Mouse (Mus musculus): ENCODE measurements around the gene Sos1. TPM values are rescaled to one million over a fixed set of nuclear protein-coding genes. Genes with fewer than 3 reads are reported as not detected.

The Sos1 gene
- 10 to 100 TPM; 36.5 to 36.6 TPM for total RNA-seq (2021)

DNA sequence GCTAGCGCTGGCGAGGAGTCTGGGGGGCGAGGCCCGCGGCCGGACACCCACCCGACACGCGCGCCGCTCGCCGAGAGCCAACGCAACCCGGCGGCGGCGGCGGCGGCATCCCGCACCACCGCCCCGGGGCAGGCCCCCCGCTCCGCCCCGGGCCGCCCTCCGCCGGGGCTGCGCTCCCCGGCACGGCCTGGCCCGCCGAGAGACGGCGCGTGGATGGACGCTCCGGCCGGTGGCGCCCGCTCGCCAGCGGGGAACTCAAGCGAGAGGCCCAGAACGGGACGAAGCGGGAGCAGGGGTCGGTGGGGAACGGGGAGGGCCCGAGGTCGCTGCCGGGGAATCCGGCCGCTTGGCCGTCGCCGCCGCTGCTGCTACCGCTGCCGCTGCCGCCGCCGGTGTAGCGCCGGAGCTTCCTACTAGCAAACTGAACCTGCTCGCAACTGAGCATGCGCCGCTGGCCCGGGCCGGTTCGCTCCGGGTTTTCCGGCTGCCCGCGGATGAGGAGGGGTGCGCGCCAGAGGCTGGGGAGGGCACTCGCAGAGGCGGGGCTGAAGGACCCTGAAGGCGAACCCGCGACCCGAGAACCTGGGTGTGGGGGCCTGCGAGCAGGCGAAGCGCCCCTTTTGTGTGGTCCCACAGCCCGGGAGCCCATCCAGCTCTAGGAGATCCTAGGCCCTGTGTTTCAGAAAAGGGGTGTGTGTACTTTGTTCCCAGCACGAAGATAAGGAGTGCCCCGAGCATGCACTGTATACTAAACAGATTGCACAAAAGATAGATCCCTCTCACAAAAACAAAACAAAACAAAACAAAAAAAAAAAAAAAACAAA is at the start of gene Sos1:
Gene Sos1, minus strand, starts transcription at position 423 of the 824 bp plus-strand sequence.
- peak; percentile 96 to 98 for DNase-seq

DNA sequence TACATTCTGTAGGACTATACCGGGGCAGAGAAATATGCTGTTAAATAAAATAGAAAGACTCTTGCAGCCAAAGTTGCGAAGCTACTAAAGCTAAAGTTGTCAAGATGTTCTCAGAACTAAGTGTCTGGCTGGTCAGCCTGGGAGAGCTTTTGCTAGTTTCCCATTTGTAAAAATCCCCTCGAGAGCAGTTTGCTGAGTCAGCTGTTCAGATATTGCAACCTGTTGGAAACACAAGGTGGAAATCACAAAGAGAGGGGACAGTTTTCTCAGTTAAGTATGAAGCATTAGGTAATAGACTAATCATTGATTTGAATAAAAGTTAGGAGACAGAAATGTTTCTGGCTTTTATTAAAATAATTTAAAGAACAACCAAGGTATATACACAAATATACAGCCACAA is 43.0 kb upstream of the Sos1 start:
- DNase-seq: no peak

DNA sequence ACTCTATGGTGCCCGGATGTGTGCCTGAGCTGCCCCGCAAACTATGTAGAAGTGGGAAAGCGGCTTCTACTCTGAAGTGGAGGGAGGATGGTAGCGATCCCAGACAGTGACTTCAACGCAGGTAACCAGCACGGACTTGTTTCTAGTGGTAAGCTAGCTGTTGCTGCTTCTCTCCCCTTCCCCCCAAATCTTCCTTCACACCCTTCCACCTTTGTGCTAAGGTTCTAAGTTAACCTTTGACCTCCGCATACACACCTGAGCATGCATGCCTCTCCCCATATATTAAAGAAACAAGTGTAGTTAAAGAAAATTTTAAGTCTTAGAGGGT is 41.9 kb upstream of the Sos1 start:
- DNase-seq: no peak

DNA sequence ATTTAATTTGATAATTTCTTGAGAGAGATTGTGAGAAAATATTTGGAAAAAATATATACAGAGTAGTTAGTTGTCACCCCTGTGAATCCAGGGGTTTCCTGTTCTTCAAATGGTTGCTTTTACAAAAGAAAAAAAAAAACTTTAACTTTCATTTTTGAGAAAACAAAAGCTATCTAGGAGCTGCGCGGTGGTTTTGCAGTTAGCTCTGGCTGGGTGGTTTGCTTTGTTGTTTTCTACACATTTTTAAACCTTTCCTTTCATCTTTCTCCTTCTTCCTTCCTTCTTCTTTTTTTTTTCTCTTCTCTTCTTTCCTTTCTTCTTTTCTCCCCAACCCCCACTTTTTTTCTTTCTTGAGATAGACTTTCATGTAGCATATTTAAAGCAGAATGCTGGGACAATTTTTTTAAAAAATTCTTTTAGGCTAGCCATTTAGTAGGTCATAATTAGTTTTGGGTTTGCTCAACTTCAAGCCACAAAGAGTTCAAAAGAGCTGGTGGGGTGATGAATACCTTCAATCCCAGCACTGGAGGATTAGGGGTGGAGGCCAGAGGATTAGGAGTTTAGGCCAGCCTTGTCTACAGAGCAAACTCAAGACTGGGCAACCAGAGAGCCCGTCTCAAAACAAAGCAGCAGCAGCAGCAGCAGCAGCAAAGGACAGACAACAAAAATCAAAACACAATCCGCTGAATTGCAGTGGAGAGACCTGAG is 41.4 kb upstream of the Sos1 start:
- no peak for DNase-seq

DNA sequence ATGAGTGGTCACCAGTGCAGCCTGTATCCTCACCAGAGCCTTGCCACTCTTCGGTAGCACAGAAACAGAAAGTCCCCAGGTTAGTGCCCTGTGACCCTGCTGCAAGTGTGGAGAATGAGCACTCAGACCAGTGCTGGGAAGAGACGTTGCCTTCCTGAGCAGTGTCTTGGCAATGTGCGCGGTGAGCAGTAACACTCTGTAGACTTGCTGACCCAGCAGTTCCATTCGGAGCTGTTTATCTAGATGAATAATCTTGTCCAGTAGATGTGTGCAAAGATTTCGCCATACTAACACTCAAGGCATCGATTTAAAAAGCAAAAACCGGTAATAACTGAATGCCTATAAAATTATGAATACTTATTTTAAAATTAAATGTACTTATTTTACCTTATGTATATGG is 40.3 kb upstream of the Sos1 start:
- DNase-seq: no peak

DNA sequence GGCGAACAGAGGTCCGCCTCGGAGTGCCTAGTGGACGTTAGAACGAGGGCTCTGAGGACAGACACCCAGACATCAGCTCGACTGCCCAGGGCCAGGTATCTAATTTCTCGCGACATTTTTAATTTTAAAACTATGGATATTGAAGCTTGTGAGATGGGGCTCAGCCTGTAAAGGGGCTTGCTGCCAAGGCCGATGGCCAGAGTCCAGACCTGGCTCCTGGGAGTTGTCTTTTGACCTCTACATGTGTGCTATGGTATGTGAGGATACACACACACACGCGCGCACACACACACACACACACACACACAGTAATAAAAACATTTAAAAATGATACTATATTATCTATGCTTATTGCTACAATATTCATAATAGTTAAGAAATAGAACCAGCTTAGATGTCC is 38.6 kb upstream of the Sos1 start:
- DNase-seq: no peak

DNA sequence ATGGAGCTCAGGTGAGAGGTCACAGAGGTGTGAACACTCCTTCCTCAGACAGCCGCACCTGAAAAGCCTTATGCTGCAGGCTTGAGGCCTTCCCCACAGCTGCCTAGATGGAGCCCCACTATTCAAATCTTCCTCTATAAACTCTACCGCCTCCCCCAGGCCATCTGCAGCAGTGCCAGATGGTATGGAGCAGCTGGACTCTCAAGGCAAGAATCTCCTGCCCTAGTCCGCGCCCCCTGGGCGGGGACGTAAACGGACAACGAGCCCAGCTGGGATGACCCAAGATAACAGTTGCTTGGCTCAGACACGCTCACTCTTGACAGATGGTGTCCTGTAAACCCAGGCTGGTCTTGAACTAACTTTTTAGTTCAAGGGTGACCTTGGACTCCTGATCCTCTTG is 37.0 kb upstream of the Sos1 start:
- no peak for DNase-seq

DNA sequence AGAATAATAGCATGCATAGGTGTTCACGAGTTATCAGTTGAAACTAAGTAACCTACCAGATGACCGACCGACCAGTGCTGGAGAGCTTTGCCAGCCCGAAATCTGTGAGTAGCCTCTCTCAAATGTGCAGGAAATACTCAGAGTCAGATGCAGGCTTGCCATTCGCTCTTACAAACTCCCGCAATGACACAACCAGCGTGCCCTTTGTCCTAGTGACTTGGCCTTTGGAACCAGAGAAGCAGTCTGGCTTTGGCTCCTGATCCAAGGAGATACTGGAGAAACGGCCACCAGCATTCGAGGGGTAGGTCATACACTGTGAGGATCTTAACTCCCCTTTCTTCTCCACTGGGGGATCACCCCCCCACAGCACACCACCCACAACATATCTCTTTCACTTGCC is 35.7 kb upstream of the Sos1 start:
- no peak for DNase-seq

DNA sequence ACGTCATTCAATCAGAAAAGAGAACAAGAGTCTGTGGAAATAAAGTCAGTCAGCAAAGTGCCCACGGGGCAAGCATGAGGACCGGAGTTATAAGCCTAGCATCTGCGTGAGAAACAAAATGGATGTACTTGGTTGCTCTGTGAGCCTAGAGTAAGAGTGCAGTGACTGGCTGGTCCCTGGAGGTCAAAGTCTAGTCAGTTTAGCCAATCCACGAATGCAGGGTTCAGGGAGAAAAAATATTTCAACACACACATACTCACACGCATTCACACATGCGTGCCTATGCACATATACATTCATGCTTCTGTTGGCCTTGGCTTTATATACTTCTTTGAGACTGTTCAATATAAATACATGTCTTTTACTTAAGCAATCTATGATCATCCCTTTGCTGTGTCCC is 35.3 kb upstream of the Sos1 start:
- DNase-seq: no peak

DNA sequence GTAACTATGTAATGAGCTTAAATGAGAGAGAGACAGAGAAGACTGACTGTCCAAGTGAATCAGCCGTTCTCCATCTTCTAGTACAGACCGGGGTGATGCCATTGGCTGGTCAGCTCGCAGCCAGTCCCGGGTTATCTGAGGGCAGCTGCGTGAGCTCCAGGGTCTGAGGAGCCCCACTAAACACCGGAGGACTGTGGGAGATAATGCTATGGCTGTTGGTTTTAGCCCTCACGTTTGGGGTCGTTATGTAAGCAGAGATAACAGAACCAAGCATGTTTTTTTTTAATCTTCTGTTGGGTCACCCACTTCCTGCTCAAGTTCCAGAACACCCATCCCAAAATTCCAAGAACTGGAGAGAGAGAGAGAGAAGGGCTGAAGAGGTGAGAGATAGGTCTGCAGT is 33.5 kb upstream of the Sos1 start:
- no peak for DNase-seq

DNA sequence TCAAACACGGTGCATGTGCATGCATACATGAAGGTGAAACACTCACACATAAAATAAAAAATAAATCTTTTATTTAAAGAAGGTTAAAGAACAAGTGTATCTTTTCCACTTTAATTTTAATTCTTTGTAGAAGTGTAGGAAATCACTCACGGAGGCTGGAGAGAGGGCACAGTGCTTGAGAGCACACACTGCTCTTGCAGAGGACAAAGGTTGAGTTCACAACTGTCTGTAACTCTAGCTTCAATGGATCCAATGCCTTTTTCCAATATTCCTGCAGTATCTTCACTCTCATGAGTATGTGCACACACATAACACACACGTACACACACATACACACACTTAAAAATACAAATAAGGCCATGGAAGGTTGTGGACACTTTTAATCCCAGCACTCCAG is 30.2 kb upstream of the Sos1 start:
- DNase-seq: no peak

DNA sequence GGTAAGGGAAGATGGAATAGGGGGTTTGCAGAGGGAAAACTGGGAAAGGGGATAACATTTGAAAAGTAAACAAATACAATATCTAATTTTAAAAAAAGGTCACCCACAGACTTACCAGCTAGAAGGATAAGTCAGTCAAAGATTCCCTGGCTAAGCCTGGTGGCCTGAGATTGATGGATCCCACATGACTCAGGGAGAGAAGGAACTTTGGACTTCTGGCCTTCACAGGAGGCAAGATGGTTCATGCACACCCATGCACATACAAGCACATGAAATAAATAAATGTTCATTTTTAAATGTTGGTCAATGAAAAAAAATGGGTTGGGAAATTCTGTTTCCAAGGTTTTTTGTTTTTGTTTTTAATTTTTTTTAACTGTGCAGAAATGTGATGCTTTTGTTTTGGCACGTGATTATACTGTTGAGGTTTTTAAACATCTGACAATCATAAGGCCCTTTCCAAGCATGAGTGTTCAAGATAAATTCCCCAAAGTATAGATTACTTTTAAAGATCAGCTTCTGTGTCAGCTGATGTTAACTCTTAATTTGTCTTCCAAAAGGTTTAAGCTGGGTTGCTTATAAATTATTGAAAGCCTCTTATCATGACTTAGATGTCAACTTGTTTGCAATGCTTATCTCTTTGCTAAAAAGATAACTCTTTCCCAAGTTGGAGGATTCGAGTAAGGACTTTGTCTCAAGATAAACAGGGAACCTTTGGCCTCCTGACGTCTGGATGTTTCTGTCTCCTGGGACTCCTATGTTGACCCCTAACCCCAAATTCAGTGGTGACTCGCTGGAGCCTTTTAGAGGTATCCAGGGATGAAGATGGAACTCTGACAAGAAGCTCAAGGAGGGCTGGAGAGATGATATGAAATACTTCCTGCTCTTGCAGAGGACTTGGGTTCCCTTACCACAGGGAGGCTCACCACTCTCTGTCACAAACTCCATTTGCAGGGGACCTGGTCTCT is 29.5 kb upstream of the Sos1 start:
- no peak for DNase-seq

DNA sequence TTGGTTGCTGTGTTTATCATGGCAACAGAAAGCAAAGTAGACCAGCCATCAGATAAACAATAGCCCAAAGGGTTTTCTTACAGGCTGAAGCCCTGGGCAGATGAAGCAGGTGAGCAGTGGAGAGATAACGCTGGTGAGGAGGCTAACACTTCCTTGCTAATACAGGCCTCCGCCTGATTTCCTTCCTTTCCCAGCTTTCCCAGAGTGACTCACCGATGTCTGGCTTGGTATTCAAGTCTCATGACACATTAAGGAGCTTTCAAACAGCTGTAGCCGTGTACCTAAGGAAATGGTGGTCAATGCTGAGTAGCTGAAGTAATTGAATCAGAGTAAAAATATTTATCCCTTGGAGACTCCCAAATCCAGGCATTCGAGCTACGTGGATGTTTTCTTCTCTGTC is 25.5 kb upstream of the Sos1 start:
- no peak for DNase-seq

DNA sequence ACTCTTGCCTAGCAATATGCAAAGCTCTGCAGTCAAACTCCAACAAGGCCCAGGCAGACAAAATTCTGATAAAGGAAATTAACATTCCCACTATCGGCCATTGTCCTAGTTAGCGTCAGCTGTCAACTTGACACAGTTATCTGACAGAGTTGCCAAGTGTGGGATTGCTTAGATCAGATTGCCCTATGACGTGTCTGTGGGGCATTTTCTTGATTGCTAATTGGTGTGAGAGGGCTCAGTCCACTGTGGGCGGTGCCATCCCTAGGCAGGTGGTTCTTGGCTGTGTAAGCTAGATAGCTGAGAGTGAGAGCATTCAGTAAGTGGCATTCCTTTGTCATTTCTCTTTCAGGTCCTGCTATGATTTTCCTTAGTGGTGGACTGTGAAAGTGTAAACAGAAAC is 25.1 kb upstream of the Sos1 start:
- no peak for DNase-seq

DNA sequence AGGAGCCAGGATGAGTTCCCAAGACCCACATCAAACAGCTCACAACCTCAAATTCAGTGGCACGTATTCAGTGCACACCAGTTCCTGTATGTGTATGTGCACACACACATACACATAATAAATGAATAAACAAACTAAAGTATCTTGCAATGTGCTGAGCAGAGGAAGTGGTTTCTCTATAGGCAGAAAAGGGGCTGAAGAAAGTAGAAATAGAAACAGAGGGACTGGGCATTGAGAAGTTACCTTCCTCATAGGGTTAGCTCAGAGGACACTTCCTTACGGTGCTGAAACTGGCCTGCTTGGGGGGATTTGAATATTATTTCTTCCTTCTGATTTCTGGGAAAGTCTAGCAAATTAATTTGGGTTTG is 21.5 kb upstream of the Sos1 start:
- no peak for DNase-seq

DNA sequence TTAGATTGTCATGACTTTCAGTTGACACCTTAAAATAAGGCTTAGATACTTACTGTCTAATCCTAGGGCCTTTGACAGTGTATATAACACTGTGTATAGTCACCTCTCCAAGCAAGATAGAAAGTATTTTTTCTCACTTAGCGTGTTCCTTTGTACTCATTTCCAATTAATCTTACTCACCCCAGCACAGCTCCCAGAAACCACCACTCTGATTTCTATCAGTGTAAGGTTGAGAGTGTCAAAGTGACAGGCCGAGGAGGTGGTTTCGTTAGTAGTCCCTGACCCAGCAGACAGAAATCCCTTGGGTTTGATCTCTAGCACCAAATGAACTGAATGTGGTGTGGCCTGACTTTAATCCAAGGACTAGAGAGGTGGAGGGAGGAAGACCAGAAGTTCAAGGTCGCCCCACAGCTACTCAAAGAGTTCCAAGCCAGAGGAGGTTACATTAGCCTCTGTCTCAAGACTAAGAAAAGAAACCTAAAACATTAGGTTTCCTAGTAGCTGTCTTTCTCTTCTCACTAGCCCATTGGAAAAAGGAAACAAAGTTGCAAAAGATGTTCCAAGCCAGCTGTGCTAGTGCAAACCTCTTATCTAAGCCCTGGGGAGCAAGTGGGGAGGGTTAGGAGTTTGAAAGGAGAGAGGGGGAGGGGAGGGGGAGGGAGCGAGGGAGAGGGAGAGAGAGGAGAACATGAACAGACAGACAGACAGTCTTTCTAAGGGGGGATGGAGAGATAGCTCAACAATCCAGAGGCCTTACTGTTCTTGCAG is 21.0 kb upstream of the Sos1 start:
- no peak for DNase-seq

DNA sequence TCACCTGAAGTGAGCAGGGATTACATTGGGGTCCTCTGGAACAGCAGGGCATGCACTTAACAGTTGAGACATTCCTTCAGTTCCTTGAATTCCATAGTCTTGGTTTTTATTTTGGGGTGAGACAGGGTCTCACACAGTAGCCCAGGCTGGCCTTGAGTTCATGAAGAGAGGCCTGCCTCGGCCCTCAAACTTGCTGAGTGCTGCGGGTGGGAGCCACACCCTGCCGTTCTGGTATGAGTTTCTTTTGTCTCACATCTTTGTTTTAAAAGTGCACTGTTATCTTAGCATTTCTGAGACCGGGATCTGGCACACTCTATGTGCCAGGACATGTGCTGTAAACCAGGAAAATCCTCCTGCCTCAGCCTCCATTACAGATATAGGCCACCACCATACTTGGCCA is 19.8 kb upstream of the Sos1 start:
- no peak for DNase-seq

DNA sequence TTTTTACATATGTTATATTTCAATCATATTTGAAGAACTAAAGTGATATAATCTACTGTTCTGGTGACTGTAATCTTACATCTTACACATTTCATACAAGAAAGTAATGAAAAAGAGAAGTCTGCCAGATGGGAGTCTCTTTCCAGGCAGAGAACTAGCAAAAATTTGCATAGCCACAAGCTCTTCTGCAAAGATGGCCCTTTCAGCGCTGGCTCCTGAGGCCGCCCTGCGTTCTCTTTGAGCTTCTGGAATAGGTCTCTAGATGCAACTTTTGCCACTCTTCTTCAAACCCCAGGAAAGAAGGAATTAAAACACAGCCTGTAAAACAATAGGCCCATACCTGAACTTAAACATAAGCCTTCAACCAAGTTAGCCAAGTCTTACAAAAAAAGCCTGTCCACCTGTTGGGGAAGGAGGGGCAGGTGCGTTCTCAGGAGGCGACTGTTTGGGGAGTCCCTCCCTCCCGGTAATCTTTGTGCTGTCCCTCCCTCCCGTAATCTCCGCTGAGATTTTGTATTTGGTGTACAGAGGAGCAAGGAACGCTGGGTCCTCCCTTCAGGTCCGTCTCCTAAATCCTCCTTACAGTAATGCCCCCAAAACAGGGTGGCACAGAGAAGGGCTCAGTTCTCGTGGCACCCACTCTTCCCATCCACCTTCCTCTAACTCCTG is 18.5 kb upstream of the Sos1 start:
- no peak for DNase-seq

DNA sequence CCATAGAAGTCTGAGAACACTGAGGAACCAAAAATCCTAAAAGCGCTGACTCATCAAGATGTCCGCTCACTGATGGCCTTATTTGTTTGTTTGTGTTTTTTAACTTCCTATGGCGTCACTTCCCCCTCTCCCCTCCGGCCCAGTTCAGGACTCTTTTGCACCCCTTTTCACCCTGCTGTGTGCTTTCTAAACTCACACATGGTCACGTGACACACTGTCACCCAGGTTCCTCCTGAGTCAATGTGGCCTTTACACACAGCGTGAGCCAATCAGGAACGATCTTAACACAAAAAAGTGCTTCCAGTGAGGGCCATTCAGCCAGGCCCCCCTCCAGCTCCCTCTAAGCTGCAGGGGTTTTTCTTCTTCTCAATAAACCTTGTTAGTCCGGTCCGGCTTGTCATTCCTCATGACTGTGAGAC is 16.9 kb upstream of the Sos1 start:
- DNase-seq: no peak

DNA sequence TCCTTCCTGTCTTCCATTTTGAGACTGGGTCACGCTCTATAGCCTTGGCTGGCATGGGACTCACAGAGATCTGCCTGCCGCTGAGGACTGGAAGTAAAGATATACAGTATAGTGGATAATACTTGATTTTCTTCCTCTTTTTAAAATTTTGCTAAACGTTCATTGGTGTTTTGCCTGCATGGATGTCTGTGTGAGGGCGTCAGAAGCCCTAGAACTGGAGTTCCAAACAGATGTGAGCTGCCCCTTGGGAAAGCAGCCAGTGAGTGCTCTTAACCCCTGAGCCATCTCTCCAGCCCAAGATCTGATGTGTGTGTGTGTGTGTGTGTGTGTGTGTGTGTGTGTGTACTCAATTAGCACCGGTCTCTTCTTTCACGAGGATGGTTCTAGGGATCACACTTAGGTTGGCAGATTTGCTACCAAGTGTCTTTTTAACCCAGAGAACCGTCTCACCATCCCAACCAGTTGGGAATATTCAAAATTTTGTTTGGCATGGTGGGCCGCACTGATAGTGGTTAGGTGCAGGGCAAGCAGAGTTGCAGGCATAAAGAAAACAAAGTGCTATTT is 16.4 kb upstream of the Sos1 start:
- no peak for DNase-seq

DNA sequence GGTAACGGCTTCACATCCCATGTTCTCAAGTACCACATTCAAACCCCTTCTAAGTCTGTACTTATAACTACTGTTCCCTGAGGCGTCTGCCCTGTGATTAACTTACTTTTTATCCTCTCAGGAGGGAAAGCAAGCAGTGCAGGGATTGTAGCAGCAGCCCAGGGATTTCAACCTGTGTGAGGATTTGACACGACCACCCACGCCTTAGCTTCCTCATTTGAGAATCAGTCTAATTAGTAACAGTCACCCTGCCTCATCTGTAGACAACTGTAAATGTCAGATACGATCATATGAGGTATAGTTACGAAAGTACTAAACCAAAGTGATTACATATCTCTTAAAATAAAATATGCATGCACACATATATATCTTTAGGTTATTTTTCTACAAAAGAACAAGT is 15.9 kb upstream of the Sos1 start:
- no peak for DNase-seq

DNA sequence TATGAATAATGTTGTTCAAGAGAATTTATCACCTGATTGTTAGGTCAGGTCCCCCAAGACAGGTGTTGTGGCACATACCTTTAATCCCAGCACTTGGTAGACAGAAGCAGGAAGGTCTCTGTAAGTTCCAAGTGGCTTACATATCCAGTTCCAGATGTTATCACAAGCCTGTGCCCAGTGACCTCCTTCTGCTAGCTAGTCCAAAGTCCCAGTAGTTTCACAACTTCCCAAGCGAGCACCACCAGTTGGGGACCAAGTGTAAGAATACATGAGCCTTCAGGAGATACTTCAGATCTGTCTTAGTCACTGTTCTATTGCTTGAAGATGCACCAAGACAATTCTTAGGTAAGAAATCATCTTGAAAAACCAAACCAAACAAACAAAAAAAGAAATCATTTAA is 13.6 kb upstream of the Sos1 start:
- no peak for DNase-seq
